Mouse (Mus musculus): ENCODE data around the gene D17Wsu92e. TPM values are rescaled to one million over a fixed set of nuclear protein-coding genes. Genes with fewer than 3 reads are reported as not detected.
"Not testable (repeated sequence)": the region's sequence is repeated elsewhere in the genome, so short reads cannot be mapped to it uniquely, and the experiment has no call there.

The D17Wsu92e gene
- 100 to 1,000 TPM; 203 to 227 (median 213) TPM for total RNA-seq (2022)

DNA sequence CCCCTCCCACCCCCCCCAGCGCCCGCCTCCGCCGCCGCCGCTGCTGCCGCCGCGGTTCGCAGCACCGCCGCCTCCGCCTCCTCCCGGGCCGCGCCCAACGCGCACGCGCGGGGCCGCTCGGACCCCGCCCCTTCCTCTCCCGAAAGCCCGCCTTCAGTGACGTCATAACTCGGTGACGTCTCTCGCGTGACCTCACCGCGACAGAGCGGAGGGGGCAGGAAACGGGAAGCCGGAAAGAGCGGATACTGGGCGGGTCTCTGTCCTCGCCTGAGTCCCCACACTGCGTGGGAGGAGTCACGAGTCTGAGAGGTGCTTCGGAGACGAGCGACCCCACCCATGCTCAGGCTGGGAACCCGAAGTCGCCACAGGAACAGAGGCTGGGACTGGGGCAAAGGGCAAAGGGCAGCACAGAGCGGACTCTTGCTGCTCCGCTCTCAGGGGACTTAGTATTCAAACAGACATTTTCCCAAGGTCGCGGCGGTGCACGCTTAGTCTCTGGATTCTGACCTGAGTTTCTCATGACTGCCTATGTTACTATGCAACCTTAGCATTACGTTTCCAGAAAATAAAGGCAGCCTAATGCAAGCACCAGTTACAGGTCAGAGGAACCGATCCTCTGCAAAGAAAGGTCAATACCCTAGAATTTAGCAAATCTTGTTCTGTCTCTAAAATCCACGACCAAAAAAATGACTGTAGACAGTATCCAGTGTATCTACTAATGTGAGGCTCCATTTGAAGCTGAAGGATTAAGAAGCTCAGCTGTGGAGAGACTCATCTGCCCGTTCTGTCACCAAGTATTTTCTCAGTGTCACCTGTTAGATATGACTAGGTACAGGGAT is at the start of gene D17Wsu92e:
Gene D17Wsu92e, minus strand, starts transcription at position 81 of the 839 bp plus-strand sequence.
- DNase-seq (ENCODE audit: low spot score in 2 of 2), result peak; percentile 92 to 97

DNA sequence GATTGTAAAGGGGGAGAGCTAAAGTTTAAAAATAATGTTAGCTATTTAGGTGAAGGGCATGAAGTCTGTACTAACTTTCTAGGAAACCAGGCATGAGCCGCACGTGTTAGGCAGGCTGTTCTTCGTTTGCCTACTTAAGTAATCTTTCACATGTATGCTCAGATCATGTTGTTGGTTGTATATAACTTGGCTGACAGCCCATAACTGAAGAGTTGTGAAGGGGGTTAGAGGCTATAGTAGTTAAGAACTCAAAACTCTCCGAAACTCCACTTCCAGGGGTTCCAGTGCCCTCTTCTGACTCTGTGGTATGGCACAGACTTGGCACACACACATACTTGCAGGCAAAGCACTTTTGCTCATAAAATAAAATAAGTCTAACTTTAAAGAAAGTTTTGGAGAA is 46.3 kb upstream of the D17Wsu92e start:
- no peak for DNase-seq (ENCODE audit: low spot score in 2 of 2)

DNA sequence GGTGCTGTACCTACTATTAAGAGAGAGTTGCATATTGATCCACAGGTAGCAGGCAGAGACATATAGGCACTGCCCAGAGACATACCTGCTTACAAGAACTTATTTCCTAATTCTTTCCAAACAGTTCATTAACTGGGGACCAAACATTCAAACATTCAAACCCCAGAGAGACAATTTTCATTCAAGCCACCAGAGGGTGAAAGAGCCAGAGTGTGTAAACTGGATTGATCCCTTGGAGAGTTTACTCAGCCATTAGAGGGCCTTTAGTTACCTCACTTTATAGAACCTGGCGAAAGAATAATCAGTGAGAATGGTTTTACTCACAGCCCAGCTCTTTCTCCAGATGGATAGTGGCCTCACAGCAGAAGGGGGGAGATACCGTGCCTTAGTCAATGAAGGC is 45.0 kb upstream of the D17Wsu92e start:
- DNase-seq (ENCODE audit: low spot score in 2 of 2), result no peak

DNA sequence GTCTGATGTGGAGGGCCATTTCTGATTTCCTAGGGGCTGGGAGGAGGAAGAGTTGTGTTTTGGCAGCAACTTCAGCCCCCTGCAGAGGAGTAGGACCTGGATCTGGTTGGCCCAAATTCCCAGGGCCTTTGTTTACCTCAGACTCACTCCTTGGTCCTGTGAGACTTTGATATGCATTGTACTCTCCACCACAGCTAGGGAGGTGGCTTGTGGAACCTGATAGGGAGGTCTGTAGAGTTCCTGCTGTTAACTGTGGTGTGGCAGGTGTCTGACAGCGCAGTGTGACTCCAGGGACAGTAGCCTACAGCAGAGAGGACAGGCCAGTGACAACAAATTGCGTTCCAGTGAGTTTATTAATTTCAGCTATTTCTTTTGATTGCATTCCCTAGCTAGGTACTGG is 38.7 kb upstream of the D17Wsu92e start:
- no peak for DNase-seq (ENCODE audit: low spot score in 2 of 2)

DNA sequence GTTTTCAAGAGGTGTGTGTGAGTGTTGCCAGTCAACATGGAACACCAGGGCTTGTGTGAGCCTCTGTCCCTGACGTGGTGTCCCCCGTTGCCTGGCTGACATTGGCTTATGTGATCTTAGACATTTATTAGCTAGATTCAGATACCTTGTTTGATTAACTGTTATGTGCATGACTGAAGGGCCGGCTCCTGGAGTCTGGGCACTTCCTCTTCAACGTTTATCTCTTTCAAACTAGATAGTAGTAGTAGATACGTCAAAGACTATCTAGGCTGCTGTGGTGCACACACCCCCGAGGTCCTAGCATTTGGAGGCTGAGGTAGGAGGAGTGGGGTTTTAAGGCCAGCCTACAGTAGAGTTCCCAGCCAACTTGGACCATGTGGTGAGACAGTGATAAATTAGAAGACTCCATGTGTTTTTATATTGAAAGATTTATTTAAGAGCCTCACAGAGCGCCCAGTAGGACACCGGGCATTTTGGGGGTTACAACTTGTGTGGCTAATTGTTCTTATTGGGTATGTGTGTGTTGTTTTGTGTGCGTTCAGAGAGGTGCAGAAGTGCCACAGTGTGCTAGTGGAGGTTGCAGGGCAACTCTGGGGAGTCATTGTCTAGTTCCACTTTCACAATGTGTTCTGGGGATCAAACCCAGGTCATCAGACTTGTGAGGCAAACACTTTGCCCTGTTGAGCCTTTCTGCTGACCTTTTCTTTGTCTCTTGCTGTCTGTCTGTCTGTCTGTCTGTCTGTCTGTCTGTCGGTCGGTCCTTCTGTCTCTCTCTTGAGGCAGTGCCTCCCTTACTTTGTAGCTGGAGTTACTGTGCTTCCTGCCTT is 37.4 kb upstream of the D17Wsu92e start:
- no peak for DNase-seq (ENCODE audit: low spot score in 2 of 2)

DNA sequence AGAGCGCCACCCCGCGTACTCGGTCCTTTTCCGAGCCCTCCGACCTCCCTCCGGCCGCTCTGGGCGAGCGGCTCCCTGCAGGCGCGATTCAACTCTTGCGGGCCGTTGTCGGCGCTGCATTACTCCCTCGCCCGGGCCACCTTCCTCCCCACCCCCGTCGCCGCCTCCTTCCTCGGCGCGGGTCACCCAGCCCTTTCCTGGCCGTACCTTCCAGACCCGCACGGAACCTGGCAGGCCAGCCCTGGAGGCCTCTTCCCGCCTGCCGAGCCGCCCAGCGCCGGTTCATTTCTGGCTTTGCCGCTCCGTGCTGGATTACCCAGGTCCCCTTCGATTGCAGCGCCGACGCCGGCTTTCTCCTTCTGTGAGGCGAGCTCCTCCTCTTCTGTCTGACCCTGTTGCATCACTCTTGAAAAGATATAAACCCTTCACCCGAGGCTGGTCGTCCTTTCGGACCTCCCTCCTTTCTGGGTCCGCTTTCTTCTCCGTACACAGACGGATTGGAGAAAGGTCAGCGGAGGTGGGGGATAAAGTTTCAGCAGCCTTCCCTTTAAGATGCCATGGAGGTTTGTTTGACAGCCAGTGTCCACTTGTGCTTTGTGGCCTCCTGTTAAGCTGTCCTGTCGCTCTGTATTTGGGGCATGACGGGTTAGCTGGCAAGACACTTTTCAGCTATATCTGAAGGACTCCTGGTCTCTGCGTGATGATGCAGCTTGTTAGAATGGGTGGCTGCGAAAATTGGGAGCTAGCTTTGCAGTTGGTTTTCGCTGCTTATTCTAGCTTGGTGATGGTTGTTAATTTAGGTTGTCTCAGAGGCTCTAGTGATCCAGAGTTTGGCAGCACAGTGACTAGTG is 36.6 kb upstream of the D17Wsu92e start:
- peak; percentile 11 to 28 for DNase-seq (ENCODE audit: low spot score in 2 of 2)

DNA sequence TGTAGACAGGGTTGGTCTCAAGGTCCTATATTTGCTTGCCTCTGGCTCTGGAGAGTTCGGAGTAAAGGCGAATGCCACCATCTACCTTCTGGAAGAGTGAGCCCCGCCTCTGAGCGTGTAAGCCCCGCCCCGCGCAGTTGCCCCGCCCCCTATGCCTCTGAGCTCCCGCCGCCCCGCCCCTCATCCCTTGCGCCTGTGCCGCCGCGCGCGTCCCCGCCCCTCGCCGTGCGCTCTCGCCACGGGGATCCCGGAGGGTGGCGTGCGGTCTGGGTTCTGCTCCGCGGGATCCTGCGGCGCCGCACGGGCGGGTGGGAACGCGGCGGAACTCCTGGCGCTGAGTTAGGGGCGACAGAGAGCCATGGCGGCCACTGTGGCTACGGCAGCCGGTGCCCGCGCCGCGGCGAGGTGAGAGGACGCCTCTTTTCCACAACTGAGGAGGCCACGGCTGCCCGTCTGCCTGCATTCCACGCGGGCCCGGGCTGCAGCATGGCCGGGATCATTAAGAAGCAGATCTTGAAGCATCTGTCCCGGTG is 35.9 kb upstream of the D17Wsu92e start, which contains the start of gene Uhrf1bp1:
Gene Uhrf1bp1, plus strand, starts transcription at position 177 of the 533 bp plus-strand sequence.
- DNase-seq (ENCODE audit: low spot score in 2 of 2), result peak; percentile 45 to 60

DNA sequence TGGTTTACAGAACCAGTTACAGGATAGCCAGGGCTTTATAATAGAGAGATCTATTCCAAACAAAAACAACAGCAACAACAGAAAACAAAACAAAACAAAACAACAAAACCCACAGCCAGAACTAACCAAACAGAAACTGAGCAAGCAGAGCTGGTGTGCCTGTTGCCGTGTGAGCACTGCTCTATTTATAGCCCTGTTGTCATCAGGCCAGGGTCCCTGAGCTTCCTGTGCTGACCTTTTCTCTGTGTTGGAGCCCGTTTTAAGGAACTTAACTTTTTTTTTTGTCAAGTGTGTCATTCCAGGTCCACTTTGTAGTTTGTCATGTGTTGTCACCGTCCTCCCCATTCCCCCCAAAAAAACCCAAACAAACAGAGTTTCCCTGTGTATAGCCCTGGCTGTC is 30.6 kb upstream of the D17Wsu92e start:
- no peak for DNase-seq (ENCODE audit: low spot score in 2 of 2)

DNA sequence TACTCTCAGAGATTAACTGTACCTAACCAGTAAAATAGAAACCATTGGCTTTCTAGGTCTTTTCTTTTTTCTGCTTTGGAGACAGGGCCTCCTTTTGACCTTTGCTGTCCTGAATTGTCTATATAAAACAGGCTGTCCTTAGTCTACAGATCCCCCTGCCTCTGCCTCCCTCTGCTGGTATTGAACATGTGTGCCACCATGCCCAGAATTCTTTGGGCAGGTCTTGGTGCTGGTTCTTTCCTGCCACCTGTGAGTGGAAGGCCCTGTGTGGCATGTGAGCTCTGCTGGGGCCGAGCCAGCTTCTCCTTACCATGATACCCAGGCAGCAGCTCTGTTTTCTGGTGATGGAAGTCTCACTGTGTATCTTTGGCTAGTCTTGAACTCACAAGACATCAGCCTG is 27.9 kb upstream of the D17Wsu92e start:
- DNase-seq (ENCODE audit: low spot score in 2 of 2), result no peak

DNA sequence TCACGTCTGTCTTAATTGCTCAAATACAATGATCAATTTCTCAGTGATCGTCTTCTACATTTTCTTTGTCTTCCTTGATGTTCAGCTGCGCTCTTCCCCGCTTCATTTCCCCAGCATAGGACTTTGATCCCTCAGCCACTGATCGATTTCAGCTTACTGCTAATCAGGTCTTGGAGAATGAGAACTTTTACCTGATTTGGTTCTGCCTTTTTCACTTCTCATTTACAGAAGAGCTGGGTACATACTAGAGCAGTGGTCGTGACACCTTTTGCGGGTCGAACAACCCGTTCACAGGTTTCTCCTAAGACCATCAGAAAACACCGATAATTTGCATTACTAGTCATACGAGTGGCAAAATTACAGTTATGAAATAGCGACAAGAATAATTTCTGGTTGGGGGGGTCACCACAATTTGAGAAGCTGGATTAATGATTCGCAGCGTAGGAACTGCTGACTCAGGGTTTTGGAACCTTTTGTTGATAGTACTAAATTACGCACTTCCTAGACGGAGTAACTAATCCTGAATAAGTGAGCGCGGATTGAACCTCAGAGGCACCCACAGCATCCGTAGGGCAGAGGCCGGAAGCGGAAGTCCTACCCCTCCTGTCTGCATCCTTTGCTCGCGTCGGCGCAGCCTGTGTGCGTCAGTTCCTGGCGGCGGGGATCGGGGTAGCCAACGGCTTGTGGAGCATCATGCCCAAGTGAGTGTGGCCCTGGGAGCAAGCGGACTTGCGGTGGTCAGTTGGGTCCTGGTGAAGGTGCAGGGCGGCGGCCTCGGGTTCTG is 19.2 kb upstream of the D17Wsu92e start:
- peak; percentile 93 to 95 for DNase-seq (ENCODE audit: low spot score in 2 of 2)

DNA sequence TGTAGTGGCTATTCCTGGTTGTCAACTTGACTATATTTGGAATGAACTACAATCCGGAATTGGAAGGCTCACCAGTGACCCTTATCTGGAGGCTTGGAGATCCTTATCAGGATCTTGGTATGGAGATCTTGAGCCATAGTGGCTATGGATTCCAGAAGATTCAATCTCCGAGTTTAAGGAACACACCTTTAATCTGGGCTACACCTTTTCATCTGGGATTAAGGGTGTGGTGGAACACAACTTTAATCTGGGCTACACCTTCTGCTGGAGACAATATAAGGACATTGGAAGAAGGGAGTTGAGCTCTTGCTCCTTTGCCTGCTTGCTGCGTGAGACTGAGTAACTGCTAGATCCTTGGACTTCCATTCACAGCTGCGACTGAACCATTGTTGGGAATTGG is 17.4 kb upstream of the D17Wsu92e start, which contains the start of gene Snrpc:
Gene Snrpc, plus strand, starts transcription at position 301 of the 400 bp plus-strand sequence.
- DNase-seq (ENCODE audit: low spot score in 2 of 2), result not testable (repeated sequence)

DNA sequence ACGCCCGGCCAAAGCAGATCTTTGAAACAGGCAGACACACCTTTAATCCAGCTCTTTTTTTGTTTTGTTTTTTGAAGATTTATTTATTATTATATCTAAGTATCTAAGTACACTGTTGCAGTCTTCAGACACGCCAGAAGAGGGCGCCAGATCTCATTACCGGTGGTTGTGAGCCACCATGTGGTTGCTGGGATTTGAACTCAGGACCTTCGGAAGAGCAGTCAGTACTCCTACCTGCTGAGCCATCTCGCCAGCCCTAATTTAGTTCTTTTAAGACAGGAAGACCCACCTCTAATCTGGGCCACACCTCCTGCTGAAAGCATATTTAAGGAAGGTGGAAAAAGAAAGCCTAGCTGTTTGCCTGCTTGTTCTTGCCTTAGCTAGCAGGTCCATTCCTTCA is 10.0 kb upstream of the D17Wsu92e start:
- no peak for DNase-seq (ENCODE audit: low spot score in 2 of 2)

DNA sequence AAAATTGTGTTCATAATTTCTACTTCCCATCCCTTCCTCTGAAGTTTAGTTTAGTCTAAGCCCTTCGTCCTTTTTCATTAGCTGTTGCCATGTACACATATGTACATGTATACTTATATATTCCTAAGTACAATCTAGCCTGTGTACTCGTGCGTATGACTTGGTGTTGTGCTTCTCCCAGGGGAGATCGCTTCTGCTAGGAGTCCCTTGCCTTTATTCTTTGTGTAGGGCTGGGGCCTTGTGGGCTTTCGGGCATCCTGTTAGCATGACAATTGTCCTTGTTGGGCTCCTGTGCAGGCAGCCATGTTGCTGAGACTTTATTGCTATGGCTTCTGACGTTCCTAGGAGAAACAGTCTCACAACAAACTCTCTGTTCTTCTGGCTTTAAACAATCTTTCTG is 7.1 kb upstream of the D17Wsu92e start:
- no peak for DNase-seq (ENCODE audit: low spot score in 2 of 2)

DNA sequence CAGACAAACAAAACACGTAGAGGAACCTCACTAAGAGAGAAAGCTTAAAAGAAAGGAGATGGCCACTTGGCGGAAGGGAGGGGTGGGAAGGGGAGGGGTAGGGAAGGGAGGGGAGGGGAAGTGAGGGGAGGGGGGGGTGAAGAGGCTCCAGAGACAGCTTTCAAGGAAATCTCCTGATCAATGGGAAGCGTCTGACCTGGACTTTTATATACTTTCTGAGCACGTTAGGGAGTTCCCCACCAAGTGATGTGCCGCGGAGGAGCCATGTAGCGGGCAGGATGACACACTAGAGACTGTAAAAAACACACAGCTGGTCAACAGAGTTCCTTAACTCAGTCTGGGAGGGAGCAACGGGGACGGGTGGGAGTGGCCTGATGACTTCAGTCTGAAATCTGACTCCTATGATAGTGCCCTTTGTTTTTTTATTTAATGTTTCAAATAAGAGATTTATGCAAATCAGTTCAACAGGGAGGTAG is 6.5 kb upstream of the D17Wsu92e start:
- DNase-seq (ENCODE audit: low spot score in 2 of 2), result no peak

DNA sequence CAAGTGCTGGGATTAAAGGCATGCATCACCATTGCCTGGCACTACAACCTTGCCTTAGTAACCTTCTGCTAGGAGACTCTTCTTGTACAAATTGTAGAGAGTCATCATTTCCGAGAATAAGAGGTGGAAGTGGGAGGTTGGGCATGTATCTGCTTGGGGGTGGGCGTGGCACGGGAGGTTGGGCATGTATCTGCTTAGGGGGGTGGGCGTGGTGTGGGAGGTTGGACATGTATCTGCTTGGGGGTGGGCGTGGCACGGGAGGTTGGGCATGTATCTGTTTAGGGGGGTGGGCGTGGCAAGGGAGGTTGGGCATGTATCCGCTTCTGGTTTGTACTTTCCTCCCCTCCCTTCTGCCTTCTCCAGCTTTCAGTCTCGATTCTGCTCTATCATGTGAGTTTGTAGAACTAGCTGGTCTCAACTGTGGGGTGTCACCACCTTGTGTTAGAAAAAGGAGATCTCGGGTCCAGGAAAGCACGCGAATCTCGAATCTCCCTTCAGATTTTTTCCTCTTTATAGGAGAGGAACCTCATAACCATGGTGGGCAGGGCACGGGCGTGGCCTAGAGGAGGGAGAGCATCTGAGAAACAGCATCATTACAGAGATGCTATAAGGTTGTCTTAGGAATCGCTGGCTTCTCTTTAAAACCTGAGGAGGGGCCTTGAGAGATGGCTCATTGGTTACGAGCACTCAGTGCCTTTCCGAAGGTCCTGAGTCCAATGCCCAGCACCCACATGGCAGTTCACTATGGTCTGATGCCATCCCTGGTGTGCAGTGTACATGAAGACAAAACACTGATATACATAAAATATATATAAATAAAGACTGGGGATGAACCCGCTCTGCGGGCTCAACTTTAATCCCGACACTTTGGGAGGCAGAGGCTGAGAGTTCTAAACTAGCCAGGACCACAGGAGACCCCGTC is 5.8 kb upstream of the D17Wsu92e start:
- peak; percentile 5 to 40 for DNase-seq (ENCODE audit: low spot score in 2 of 2)

DNA sequence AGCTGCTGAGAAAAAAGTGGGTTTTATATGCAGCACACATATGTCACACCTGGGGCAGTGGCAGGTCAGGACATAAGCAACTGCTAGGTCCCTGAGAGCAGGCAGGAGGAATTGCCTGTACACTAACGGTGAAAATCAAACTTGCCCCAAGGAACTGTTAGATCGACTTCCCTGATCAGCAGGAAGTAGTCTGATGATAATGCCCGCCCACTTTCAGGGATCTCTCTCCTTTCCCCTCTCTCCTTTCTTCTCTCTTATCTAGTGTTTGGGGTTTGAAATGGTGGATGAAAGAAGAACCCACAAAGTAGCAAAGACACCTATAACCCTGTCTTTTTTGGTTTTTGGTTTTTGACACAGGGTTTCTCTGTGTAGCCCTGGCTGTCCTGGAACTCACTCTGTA is 5.1 kb upstream of the D17Wsu92e start:
- no peak for DNase-seq (ENCODE audit: low spot score in 2 of 2)

DNA sequence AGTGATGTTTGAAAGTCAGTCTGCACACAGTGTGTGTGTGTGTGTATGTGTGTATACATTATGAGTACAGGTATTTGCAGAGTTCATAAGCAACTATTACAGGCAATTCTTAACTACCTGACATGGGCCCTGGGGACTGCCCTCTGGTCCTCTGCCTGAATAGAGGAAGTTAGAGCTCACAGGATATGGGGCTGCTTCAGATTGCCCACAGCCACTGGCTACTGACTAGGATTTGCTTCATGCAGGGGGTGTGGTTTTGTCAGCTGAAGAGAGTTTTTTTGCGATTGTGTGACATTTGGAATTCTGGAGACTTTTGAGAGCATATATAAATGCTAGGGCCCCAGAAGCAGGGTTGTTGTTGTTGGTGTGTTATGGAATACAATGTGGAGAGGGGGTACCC is 4.5 kb upstream of the D17Wsu92e start:
- DNase-seq (ENCODE audit: low spot score in 2 of 2), result no peak

DNA sequence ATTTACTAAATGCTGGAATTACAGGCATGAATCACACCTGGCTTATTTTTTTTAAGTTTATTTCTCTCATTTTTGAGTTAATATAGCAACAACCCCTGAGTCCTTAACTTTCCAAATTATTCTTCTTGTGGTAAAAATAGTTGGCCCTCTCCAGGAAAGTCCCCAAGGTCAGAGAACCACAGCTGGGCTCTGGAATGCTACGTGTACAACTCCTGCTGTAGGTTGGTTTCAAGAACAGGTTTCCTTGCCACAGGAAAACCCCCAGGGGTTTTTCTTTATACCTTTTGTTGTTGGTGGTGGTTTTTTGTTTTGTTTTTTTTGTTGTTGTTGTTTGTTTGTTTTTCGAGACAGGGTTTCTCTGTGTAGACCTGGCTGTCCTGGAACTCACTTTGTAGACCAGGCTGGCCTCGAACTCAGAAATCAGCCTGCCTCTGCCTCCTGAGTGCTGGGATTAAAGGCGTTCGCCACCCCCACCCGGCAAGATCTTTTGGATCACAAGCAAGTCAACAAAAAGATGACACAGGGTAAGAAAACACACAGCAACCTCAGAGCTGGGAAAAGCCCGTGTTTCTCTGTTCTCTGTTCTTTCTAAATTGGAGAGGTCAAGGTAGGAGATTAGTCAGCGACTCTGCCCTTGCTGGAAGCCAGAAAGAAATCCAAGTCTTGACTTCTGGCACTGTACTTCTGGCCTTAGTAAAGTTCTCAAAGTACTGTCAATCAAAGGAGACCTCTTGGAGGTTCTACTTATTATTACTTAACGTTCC is 2.9 kb upstream of the D17Wsu92e start:
- DNase-seq (ENCODE audit: low spot score in 2 of 2), result no peak
